Mouse (Mus musculus) hindbrain, embryonic 11.5 days (tissue): Measurements from ENCODE around the gene Tex35. TPM values are rescaled to one million over a fixed set of nuclear protein-coding genes. Genes with fewer than 3 reads are reported as not detected.

Experiments used
- ATAC-seq: fragments of 200-750 bp; cut with Nextera tagmentation; 2 replicates; pipeline ENCODE4 v1.8.0; 2017; ENCODE audit warnings: mild to moderate bottlenecking, moderate TSS enrichment, moderate library complexity; ENCODE audit not compliant: low FRiP score
- DNase-seq: peaks from one replicate; pipeline ENCODE4 v3.0.0-alpha.2; 2015; ENCODE audit warnings: low spot score
- H3K27ac ChIP-seq: fragments of 300-500 bp; sonication (generic); 2 replicates; pipeline ENCODE4 v1.5.1; 2014; ENCODE audit warnings: mild to moderate bottlenecking, low read depth, low read length
- H3K27me3 ChIP-seq: fragments of 300-500 bp; sonication (generic); 2 replicates; pipeline ENCODE4 v1.6.1; 2014; ENCODE audit warnings: mild to moderate bottlenecking, low read length, moderate library complexity, mixed read lengths; ENCODE audit not compliant: control insufficient read depth, insufficient read depth
- H3K36me3 ChIP-seq: fragments of 300-500 bp; sonication (generic); 2 replicates; pipeline ENCODE4 v1.6.1; 2014; ENCODE audit warnings: mild to moderate bottlenecking, low read length, moderate library complexity, mixed read lengths; ENCODE audit not compliant: control insufficient read depth, insufficient read depth
- H3K4me1 ChIP-seq: fragments of 300-500 bp; sonication (generic); replicated peaks from 2 replicates; pipeline ENCODE4 v1.6.1; 2014; ENCODE audit warnings: low read length, mixed read lengths; ENCODE audit not compliant: control insufficient read depth, insufficient read depth
- H3K4me2 ChIP-seq: fragments of 300-500 bp; sonication (generic); replicated peaks from 2 replicates; pipeline ENCODE4 v1.6.1; 2014; ENCODE audit warnings: mild to moderate bottlenecking, low read depth, low read length
- H3K4me3 ChIP-seq: fragments of 300-500 bp; sonication (generic); 2 replicates; pipeline ENCODE4 v1.5.1; 2014; ENCODE audit warnings: low read depth, low read length
- H3K9ac ChIP-seq: fragments of 300-500 bp; sonication (generic); 2 replicates; pipeline ENCODE4 v1.6.1; 2014; ENCODE audit warnings: low read depth, low read length
- H3K9me3 ChIP-seq: fragments of 300-500 bp; sonication (generic); 2 replicates; pipeline ENCODE4 v1.6.1; 2016; ENCODE audit warnings: low read length; ENCODE audit not compliant: control insufficient read depth
- WGBS: fragments of 180-500 bp; shearing (Covaris S2); extraction: QIAGEN DNeasy Blood & Tissue Kit; methylation state at CpG from one replicate; pipeline ENCODE4 v1.1.7; 2014; 5-methylcytosine and 5-hydroxymethylcytosine counted together
- polyA plus RNA-seq: library from polyadenylated mRNA; unstranded; fragments of >200 nt; fragmentation: Nextera tagmentation; extraction: Ambion mirVana; gene quantifications from 2 replicates; pipeline ENCODE4 v1.2.1, GENCODE M21; 2014

The Tex35 gene
- polyA plus RNA-seq, 1 experiment from 2014 or later, result not detected

- ATAC-seq (no peak), DNase-seq (no peak)
- H3K9ac ChIP-seq, result no peak overlapping the region
- no peaks in the 10 kb centered on the region for H3K9me3 ChIP-seq
- H3K36me3 ChIP-seq, result no peaks in the 10 kb centered on the region
- no peaks in the 10 kb centered on the region for H3K4me1 ChIP-seq
- WGBS, result 70% methylated on average over 3 of the region's 3 CpGs
- no peak overlapping the region for H3K4me3 ChIP-seq
- H3K4me2 ChIP-seq, result no peak overlapping the region
- no peak overlapping the region for H3K27ac ChIP-seq
- H3K27me3 ChIP-seq, result no peaks in the 10 kb centered on the region
Measured at GRCm38 (mm10) chr1:157090835-157091234, 17.6 kb downstream of the Tex35 start.

- WGBS, result 9% methylated on average over 25 of the region's 25 CpGs
- Histone ChIP-seq H3K27me3 (no peaks in the 10 kb centered on the region), H3K4me3 (peak overlapping the region; percentile 34), H3K4me1 (0 out of 2 replicates have a peak, but pooled peaks cover 2% of the 10 kb centered on the region), H3K36me3 (no peaks in the 10 kb centered on the region), H3K9me3 (no peaks in the 10 kb centered on the region), H3K4me2 (peak overlapping the region; percentile 40), H3K9ac (peak overlapping the region; percentile 53), H3K27ac (peak overlapping the region; percentile 21; the same call in 1 of the 2 replicates)
- peak; percentile 70 for ATAC-seq
- DNase-seq, result peak; percentile 94
Measured at GRCm38 (mm10) chr1:157086097-157086994, 22.1 kb downstream of the Tex35 start.

DNA sequence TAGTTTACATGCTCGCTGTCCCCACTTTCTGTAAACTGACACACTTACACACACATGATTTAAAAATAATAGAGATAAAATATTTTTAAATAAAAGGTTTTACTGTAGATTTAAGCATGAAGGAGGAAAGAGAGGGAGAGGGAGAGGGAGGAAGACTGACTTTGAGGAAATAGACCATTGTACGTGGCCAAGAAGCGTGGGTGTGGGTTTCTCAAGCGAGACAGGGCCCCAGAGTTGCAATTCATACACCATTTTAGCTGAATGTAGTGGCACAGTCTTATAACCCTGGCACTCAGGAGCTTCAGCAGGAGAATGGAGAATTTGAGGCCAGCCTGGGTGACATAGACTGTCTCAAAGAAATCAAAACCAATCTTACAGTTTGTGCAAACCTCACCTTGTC is 25.5 kb downstream of the Tex35 start:
- Histone ChIP-seq H3K4me3 (no peak overlapping the region), H3K9me3 (no peaks in the 10 kb centered on the region), H3K27ac (no peak overlapping the region), H3K4me1 (0 out of 2 replicates have a peak, but pooled peaks cover 5% of the 10 kb centered on the region), H3K27me3 (no peaks in the 10 kb centered on the region), H3K4me2 (no peak overlapping the region), H3K9ac (no peak overlapping the region), H3K36me3 (no peaks in the 10 kb centered on the region)
- DNase-seq, result no peak
- WGBS, result 90% methylated on average over 4 of the region's 4 CpGs
- ATAC-seq, result no peak

DNA sequence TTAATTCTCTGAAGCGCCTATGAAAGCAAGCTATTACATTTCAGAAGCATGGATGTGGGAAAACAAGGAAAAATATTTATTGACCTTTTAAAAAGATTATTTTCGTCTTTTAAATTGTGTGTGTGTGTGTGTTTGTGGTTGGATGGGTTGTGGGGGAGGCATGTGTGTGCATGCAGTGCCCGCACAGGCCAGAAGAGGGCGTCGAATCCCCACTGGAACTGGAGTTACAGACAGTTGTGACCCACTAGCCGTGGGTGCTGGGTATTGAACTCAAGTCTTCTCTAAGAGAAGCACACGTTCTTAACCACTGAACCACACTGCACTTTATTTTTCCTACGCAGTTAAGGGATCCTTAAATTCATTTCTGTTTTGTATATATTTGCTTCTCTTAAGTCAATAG is 26.5 kb downstream of the Tex35 start:
- peak; percentile 49 for DNase-seq
- no peaks in the 10 kb centered on the region for H3K27me3 ChIP-seq
- 58% methylated on average over 8 of the region's 8 CpGs for WGBS
- H3K4me3 ChIP-seq, result no peak overlapping the region
- no peak overlapping the region for H3K4me2 ChIP-seq
- no peak overlapping the region for H3K9ac ChIP-seq
- no peaks in the 10 kb centered on the region for H3K36me3 ChIP-seq
- no peak for ATAC-seq
- 0 out of 2 replicates have a peak, but pooled peaks cover 5% of the 10 kb centered on the region for H3K4me1 ChIP-seq
- no peak overlapping the region for H3K27ac ChIP-seq
- H3K9me3 ChIP-seq, result no peaks in the 10 kb centered on the region

GRCm38 (mm10) chr1:157081076-157081804 is 27.2 kb downstream of the Tex35 start:
- H3K36me3 ChIP-seq, result no peaks in the 10 kb centered on the region
- no peak overlapping the region for H3K27ac ChIP-seq
- H3K4me3 ChIP-seq, result no peak overlapping the region
- H3K27me3 ChIP-seq, result no peaks in the 10 kb centered on the region
- peak; percentile 65 for DNase-seq
- no peaks in the 10 kb centered on the region for H3K9me3 ChIP-seq
- 61% methylated on average over 15 of the region's 15 CpGs for WGBS
- 0 out of 2 replicates have a peak, but pooled peaks cover 5% of the 10 kb centered on the region for H3K4me1 ChIP-seq
- no peak for ATAC-seq
- H3K9ac ChIP-seq, result no peak overlapping the region
- H3K4me2 ChIP-seq, result no peak overlapping the region

DNA sequence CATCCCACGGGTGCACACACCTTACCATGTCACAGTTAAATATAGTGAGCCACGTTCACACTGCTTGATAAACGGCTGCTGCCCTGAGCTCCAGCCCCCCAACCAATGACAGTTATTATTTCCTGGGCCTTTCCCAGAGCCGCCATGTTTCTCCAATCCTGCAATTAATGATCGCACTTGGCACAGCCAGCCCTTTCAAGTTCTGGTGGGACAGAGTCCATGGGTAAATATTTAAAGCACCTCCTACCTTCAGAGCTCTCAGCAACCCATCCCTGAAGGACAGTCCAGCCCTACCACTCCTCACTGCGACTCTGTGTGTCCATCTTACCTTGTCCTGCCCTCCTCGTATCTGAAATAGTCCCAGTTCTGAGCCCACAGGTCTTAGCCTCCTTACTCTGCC is 28.4 kb downstream of the Tex35 start:
- Histone ChIP-seq H3K9ac (no peak overlapping the region; the same call in 1 of the 2 replicates), H3K36me3 (no peaks in the 10 kb centered on the region), H3K4me1 (0 out of 2 replicates have a peak, but pooled peaks cover 5% of the 10 kb centered on the region), H3K27me3 (no peaks in the 10 kb centered on the region), H3K27ac (0 out of 2 replicates have a peak overlapping the region, but pooled peaks have one; percentile 11), H3K4me3 (no peak overlapping the region), H3K4me2 (no peak overlapping the region), H3K9me3 (no peaks in the 10 kb centered on the region)
- WGBS, result 79% methylated on average over 7 of the region's 7 CpGs
- no peak for ATAC-seq
- no peak for DNase-seq

- Histone ChIP-seq H3K9me3 (no peaks in the 10 kb centered on the region), H3K4me2 (no peak overlapping the region), H3K9ac (peak overlapping the region; percentile 16; the same call in 1 of the 2 replicates), H3K36me3 (no peaks in the 10 kb centered on the region), H3K27ac (peak overlapping the region; percentile 11; the same call in 1 of the 2 replicates), H3K27me3 (no peaks in the 10 kb centered on the region), H3K4me3 (no peak overlapping the region), H3K4me1 (0 out of 2 replicates have a peak, but pooled peaks cover 3% of the 10 kb centered on the region)
- WGBS, result 35% methylated on average over 11 of the region's 11 CpGs
- DNase-seq (peak; percentile 83), ATAC-seq (no peak)
Measured at GRCm38 (mm10) chr1:157079384-157080025, 29.0 kb downstream of the Tex35 start.
